ENCODE assay signal across 30 mouse cellular contexts in genomic region chr2:80056062-80056461, GRCm38 (mm10).
"Had no signal": no experiment of that assay in that cellular context is flagged by ENCODE, and none has a peak within 500 bp of the region (broad histone marks: within the 10 kb centered on the region; RNA-seq: fewer than 3 reads in every experiment).

No protein-coding gene starts in this region.

- H3K4me1 ChIP-seq: limb, embryonic 10.5 days; limb, embryonic 12.5 days; limb, embryonic 13.5 days; limb, embryonic 15.5 days; liver, embryonic 12.5 days; liver, embryonic 13.5 days; liver, embryonic 15.5 days; lung, embryonic 15.5 days; megakaryocyte, embryonic 14.5 days; midbrain, embryonic 10.5 days; midbrain, embryonic 12.5 days; neural tube, embryonic 12.5 days; neural tube, embryonic 13.5 days had no signal

- H3K9me3 ChIP-seq: limb, embryonic 10.5 days; limb, embryonic 12.5 days; limb, embryonic 13.5 days; limb, embryonic 15.5 days; liver, embryonic 12.5 days; liver, embryonic 13.5 days; liver, embryonic 15.5 days; lung, embryonic 15.5 days; megakaryocyte, embryonic 14.5 days; midbrain, embryonic 10.5 days; midbrain, embryonic 12.5 days; neural tube, embryonic 12.5 days; neural tube, embryonic 13.5 days had no signal

- DNase-seq: left cerebral cortex, postnatal 4 days; liver; liver, embryonic 13.5 days; liver, postnatal 0 days; lung, adult 18-20 months; lung, adult 2 months; lung, embryonic 14.5 days; lung, postnatal 10 days; lung, postnatal 14 days; lung, postnatal 36 days; lung, postnatal 4 days had no signal

- H3K4me2 ChIP-seq: limb, embryonic 12.5 days; limb, embryonic 13.5 days; limb, embryonic 15.5 days; liver, embryonic 11.5 days; liver, embryonic 12.5 days; liver, embryonic 13.5 days; liver, embryonic 15.5 days; lung, embryonic 14.5 days; lung, embryonic 15.5 days; midbrain, embryonic 12.5 days; neural tube, embryonic 12.5 days; neural tube, embryonic 13.5 days had no signal

- H3K36me3 ChIP-seq: limb, embryonic 10.5 days; limb, embryonic 12.5 days; limb, embryonic 13.5 days; limb, embryonic 15.5 days; liver, embryonic 12.5 days; liver, embryonic 13.5 days; liver, embryonic 15.5 days; lung, embryonic 15.5 days; midbrain, embryonic 10.5 days; midbrain, embryonic 12.5 days; neural tube, embryonic 12.5 days; neural tube, embryonic 13.5 days had no signal

- ATAC-seq: liver, embryonic 12.5 days; liver, postnatal 0 days; lung, postnatal 0 days; midbrain, embryonic 16.5 days had no signal

- H3K9ac ChIP-seq: limb, embryonic 12.5 days; limb, embryonic 13.5 days; limb, embryonic 15.5 days; liver, embryonic 12.5 days; liver, embryonic 13.5 days; liver, embryonic 14.5 days; liver, embryonic 15.5 days; liver, postnatal 0 days; lung, embryonic 14.5 days; lung, embryonic 15.5 days; midbrain, embryonic 12.5 days; neural tube, embryonic 12.5 days; neural tube, embryonic 13.5 days had no signal

- H3K27me3 ChIP-seq: limb, embryonic 12.5 days; limb, embryonic 13.5 days; limb, embryonic 15.5 days; liver, embryonic 12.5 days; liver, embryonic 13.5 days; liver, embryonic 15.5 days; lung, embryonic 15.5 days; megakaryocyte, embryonic 14.5 days; midbrain, embryonic 12.5 days; neural tube, embryonic 12.5 days; neural tube, embryonic 13.5 days had no signal

- H3K4me3 ChIP-seq: left cerebral cortex, adult 2 months; limb, embryonic 10.5 days; limb, embryonic 12.5 days; limb, embryonic 13.5 days; limb, embryonic 15.5 days; liver, embryonic 12.5 days; liver, embryonic 13.5 days; liver, embryonic 15.5 days; lung, embryonic 15.5 days; megakaryocyte, embryonic 14.5 days; midbrain, embryonic 10.5 days; midbrain, embryonic 12.5 days; myocyte; neural tube, embryonic 12.5 days; neural tube, embryonic 13.5 days had no signal

- H3K27ac ChIP-seq: left cerebral cortex, adult 2 months; limb, embryonic 10.5 days; limb, embryonic 12.5 days; limb, embryonic 13.5 days; limb, embryonic 15.5 days; liver, embryonic 12.5 days; liver, embryonic 13.5 days; liver, embryonic 14.5 days; liver, embryonic 15.5 days; lung, embryonic 15.5 days; macrophage; midbrain, embryonic 10.5 days; midbrain, embryonic 12.5 days; neural tube, embryonic 12.5 days; neural tube, embryonic 13.5 days had no signal
